ENCODE assay signal across 15 mouse cellular contexts in genomic region chr9:32631341-32631740, GRCm38 (mm10).
"Had no signal": no experiment of that assay in that cellular context is flagged by ENCODE, and none has a peak within 500 bp of the region (broad histone marks: within the 10 kb centered on the region; RNA-seq: fewer than 3 reads in every experiment).

No protein-coding gene starts in this region.

- H3K4me1 ChIP-seq: liver, embryonic 13.5 days; lung, embryonic 15.5 days had no signal

- DNase-seq: kidney, adult 2 months; kidney, postnatal 14 days; liver; liver, embryonic 13.5 days; liver, postnatal 0 days; lung, postnatal 14 days; right cerebral cortex, adult 18-20 months; right cerebral cortex, postnatal 25 days; thymus, postnatal 36 days had no signal

- H3K27ac ChIP-seq: kidney, embryonic 15.5 days; limb, embryonic 12.5 days; liver, embryonic 13.5 days; lung, embryonic 15.5 days; macrophage; neural tube, embryonic 15.5 days had no signal

- ATAC-seq: liver, postnatal 0 days had no signal

- H3K9ac ChIP-seq: kidney, embryonic 15.5 days; limb, embryonic 12.5 days; liver, embryonic 13.5 days; liver, postnatal 0 days; lung, embryonic 15.5 days; neural tube, embryonic 15.5 days had no signal

- H3K36me3 ChIP-seq: kidney, embryonic 15.5 days; limb, embryonic 12.5 days; liver, embryonic 13.5 days; lung, embryonic 15.5 days; neural tube, embryonic 15.5 days had no signal

- H3K27me3 ChIP-seq: kidney, embryonic 15.5 days; lung, embryonic 15.5 days had no signal

- H3K4me2 ChIP-seq: kidney, embryonic 15.5 days; limb, embryonic 12.5 days; liver, embryonic 13.5 days; lung, embryonic 15.5 days; neural tube, embryonic 15.5 days had no signal

- H3K9me3 ChIP-seq: kidney, embryonic 15.5 days; limb, embryonic 12.5 days; liver, embryonic 13.5 days; lung, embryonic 15.5 days; neural tube, embryonic 15.5 days had no signal

- H3K4me3 ChIP-seq: kidney, embryonic 15.5 days; limb, embryonic 12.5 days; liver, embryonic 13.5 days; lung, embryonic 15.5 days; myocyte; neural tube, embryonic 15.5 days had no signal
